Mouse (Mus musculus) lung, adult 2 months (tissue): ENCODE data around the gene Arntl2.

ENCODE experiments used
- CTCF ChIP-seq: fragments of 200-500 bp; IDR thresholded peaks from 2 replicates; pipeline ENCODE4 v1.5.1; 2011; ENCODE audit warnings: mild to moderate bottlenecking, low read length, control low read depth; ENCODE audit not compliant: insufficient read depth
- POLR2A ChIP-seq: fragments of 200-500 bp; IDR thresholded peaks from 2 replicates; pipeline ENCODE4 v1.6.1; 2011; ENCODE audit warnings: low read depth, mild to moderate bottlenecking, control low read depth, low read length, borderline replicate concordance; ENCODE audit errors: extremely low read depth

DNA sequence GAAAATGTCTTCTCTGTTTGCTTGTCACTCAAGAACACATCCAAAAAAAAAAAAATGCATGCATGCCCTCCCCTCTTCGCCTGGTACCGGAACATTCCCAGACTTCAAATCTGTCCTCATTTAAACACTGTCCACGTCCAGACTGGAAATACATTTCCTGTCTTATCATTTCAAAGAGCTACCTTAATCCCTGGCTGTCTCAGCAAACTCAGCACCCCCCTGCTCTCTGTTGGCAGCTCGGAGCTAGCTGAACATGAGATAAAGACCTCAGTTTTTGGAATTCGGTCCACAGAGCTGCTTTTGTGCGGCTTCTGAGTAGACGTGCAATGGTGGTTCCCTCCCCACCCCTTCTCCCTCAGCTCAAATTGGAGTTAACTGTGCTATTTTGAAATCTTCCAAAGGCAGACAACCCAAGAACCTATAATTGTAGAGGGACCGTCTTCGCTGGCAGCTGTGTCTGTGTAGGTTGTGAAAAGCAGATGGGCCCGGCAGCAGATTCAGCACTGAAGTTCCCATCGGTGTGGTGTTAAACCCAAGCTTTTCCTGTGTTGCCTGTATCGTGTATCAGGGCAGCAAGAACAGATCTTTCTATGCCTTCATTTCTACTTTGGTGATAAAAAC, 81.7 kb downstream of the Arntl2 start:
- no peak for TF ChIP-seq POLR2A
- no peak for TF ChIP-seq CTCF
